Mouse (Mus musculus): Measurements from ENCODE around the gene Gbgt1. TPM values are rescaled to one million over a fixed set of nuclear protein-coding genes. Genes with fewer than 3 reads are reported as not detected.

Gbgt1 gene
- polyA plus RNA-seq, 1 experiment: 4.7 TPM

- 58% methylated on average over 7 of the region's 7 CpGs for WGBS
- Histone ChIP-seq H3K4me3 (ENCODE audit: low read depth, low read length) (no peak overlapping the region), H3K36me3 (ENCODE audit: control insufficient read depth, insufficient read depth, low read length) (0 out of 2 replicates have a peak, but pooled peaks cover 1% of the 10 kb centered on the region), H3K4me1 (ENCODE audit: control insufficient read depth, insufficient read depth, insufficient read length, low read length) (peaks cover 70% of the 10 kb centered on the region), H3K27me3 (ENCODE audit: control insufficient read depth, insufficient read depth, low read length) (no peaks in the 10 kb centered on the region), H3K27ac (ENCODE audit: insufficient read depth, low read depth, low read length) (peak overlapping the region; percentile 60)
- TF ChIP-seq POLR2A (IDR thresholded peaks at IDR 0.05; ENCODE audit: low read depth, low read length) (no peak), CTCF (IDR thresholded peaks at IDR 0.05; ENCODE audit: extremely low read depth, insufficient read length, insufficient replicate concordance, low read depth, low read length) (no peak)
Measured at GRCm38 (mm10) chr2:28535650-28536049, 39.0 kb downstream of the Gbgt1 start.

GRCm38 (mm10) chr2:28536166-28536565, 39.5 kb downstream of the Gbgt1 start:
- 60% methylated on average over 4 of the region's 4 CpGs for WGBS
- Histone ChIP-seq H3K27ac (ENCODE audit: insufficient read depth, low read depth, low read length) (peak overlapping the region; percentile 87), H3K27me3 (ENCODE audit: control insufficient read depth, insufficient read depth, low read length) (no peaks in the 10 kb centered on the region), H3K36me3 (ENCODE audit: control insufficient read depth, insufficient read depth, low read length) (0 out of 2 replicates have a peak, but pooled peaks cover 4% of the 10 kb centered on the region), H3K4me3 (ENCODE audit: low read depth, low read length) (no peak overlapping the region), H3K4me1 (ENCODE audit: control insufficient read depth, insufficient read depth, insufficient read length, low read length) (peaks cover 72% of the 10 kb centered on the region)
- TF ChIP-seq POLR2A (IDR thresholded peaks at IDR 0.05; ENCODE audit: low read depth, low read length) (no peak), CTCF (IDR thresholded peaks at IDR 0.05; ENCODE audit: extremely low read depth, insufficient read length, insufficient replicate concordance, low read depth, low read length) (no peak)

- Histone ChIP-seq H3K27me3 (ENCODE audit: control insufficient read depth, insufficient read depth, low read length) (no peaks in the 10 kb centered on the region), H3K4me3 (ENCODE audit: low read depth, low read length) (no peak overlapping the region), H3K4me1 (ENCODE audit: control insufficient read depth, insufficient read depth, insufficient read length, low read length) (peaks cover 78% of the 10 kb centered on the region), H3K36me3 (ENCODE audit: control insufficient read depth, insufficient read depth, low read length) (peaks cover 5% of the 10 kb centered on the region; the same call in 1 of the 2 replicates), H3K27ac (ENCODE audit: insufficient read depth, low read depth, low read length) (peak overlapping the region; percentile 87)
- WGBS: 39% methylated on average over 11 of the region's 11 CpGs
- no peak for TF ChIP-seq CTCF (IDR thresholded peaks at IDR 0.05; ENCODE audit: extremely low read depth, insufficient read length, insufficient replicate concordance, low read depth, low read length)
- no peak for TF ChIP-seq POLR2A (IDR thresholded peaks at IDR 0.05; ENCODE audit: low read depth, low read length)
Measured at GRCm38 (mm10) chr2:28536766-28537633, 40.3 kb downstream of the Gbgt1 start.

- Histone ChIP-seq H3K36me3 (ENCODE audit: control insufficient read depth, insufficient read depth, low read length) (peaks cover 11% of the 10 kb centered on the region), H3K4me3 (ENCODE audit: low read depth, low read length) (no peak overlapping the region), H3K27me3 (ENCODE audit: control insufficient read depth, insufficient read depth, low read length) (no peaks in the 10 kb centered on the region), H3K4me1 (ENCODE audit: control insufficient read depth, insufficient read depth, insufficient read length, low read length) (peaks cover 74% of the 10 kb centered on the region), H3K27ac (ENCODE audit: insufficient read depth, low read depth, low read length) (peak overlapping the region; percentile 87)
- 49% methylated on average over 4 of the region's 4 CpGs for WGBS
- TF ChIP-seq CTCF (IDR thresholded peaks at IDR 0.05; ENCODE audit: extremely low read depth, insufficient read length, insufficient replicate concordance, low read depth, low read length): no peak
- no peak for TF ChIP-seq POLR2A (IDR thresholded peaks at IDR 0.05; ENCODE audit: low read depth, low read length)
Measured at GRCm38 (mm10) chr2:28537634-28537920, 40.9 kb downstream of the Gbgt1 start.

DNA sequence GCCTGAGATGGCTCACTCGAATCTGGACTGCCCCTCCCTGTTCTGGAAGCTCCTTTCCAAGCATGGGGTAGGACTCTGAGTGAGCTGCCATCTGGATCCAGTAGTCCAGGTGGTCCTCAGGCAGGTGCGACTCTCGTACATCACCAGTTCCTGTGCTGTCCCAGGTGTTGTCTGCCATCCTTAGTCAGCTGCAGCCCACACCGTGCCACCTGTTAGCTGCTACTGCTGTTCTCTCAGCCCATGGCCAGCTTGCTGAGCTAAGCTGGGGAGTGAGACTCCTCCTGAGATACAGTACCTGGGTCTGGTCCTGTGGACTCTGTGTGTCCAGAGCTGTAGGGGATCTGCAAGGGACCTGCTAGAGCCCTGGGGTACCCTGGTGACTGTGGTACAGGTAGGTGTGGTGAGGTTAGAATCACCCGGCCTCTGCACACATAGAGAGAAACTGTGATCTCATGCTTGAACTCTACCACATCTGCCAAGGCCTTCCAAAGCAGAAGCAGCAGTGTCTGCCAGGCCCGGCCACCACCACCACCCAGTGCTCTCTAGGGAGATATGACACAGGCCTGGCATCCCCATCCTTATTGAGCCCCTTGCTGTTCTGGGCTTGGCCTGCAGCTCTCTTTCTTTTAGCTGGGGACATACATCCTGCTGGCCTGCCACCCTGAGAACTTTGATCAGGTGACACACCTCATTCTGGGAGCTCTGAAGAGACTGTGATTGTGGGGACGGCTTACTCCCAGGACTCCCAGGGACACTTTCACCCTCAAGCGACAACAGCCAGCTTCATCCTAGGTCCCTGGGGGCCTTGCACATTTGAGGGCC, 41.5 kb downstream of the Gbgt1 start:
- Histone ChIP-seq H3K36me3 (ENCODE audit: control insufficient read depth, insufficient read depth, low read length) (peaks cover 15% of the 10 kb centered on the region), H3K4me1 (ENCODE audit: control insufficient read depth, insufficient read depth, insufficient read length, low read length) (peaks cover 70% of the 10 kb centered on the region), H3K4me3 (ENCODE audit: low read depth, low read length) (no peak overlapping the region), H3K27me3 (ENCODE audit: control insufficient read depth, insufficient read depth, low read length) (no peaks in the 10 kb centered on the region), H3K27ac (ENCODE audit: insufficient read depth, low read depth, low read length) (peak overlapping the region; percentile 87)
- 27% methylated on average over 8 of the region's 8 CpGs for WGBS
- TF ChIP-seq POLR2A (IDR thresholded peaks at IDR 0.05; ENCODE audit: low read depth, low read length) (no peak; the same call in 1 of the 2 replicates), CTCF (IDR thresholded peaks at IDR 0.05; ENCODE audit: extremely low read depth, insufficient read length, insufficient replicate concordance, low read depth, low read length) (no peak)

DNA sequence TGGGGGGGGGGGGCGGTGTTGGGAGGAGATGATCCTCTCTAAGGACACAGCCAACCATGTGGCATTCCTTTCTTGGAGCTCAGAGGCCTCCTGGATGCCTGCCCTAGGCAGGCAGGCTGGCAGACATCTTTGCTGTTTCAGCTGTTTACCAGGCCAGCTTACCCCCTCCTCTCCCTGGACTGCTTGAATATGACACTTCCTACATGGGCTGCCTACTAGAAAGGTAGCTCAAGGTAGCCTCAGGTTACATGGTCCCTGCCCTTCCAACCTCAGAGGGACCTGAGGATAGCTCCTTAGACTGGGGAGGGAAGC, 42.1 kb downstream of the Gbgt1 start:
- H3K4me1 ChIP-seq (ENCODE audit: control insufficient read depth, insufficient read depth, insufficient read length, low read length): peaks cover 66% of the 10 kb centered on the region
- no peak overlapping the region for H3K4me3 ChIP-seq (ENCODE audit: low read depth, low read length)
- peaks cover 20% of the 10 kb centered on the region for H3K36me3 ChIP-seq (ENCODE audit: control insufficient read depth, insufficient read depth, low read length)
- H3K27ac ChIP-seq (ENCODE audit: insufficient read depth, low read depth, low read length): peak overlapping the region; percentile 87
- TF ChIP-seq CTCF (IDR thresholded peaks at IDR 0.05; ENCODE audit: extremely low read depth, insufficient read length, insufficient replicate concordance, low read depth, low read length) (no peak), POLR2A (IDR thresholded peaks at IDR 0.05; ENCODE audit: low read depth, low read length) (no peak)
- 31% methylated on average over 1 of the region's 1 CpGs for WGBS
- no peaks in the 10 kb centered on the region for H3K27me3 ChIP-seq (ENCODE audit: control insufficient read depth, insufficient read depth, low read length)

GRCm38 (mm10) chr2:28539206-28539605, 42.5 kb downstream of the Gbgt1 start:
- no peak for TF ChIP-seq POLR2A (IDR thresholded peaks at IDR 0.05; ENCODE audit: low read depth, low read length)
- TF ChIP-seq CTCF (IDR thresholded peaks at IDR 0.05; ENCODE audit: extremely low read depth, insufficient read length, insufficient replicate concordance, low read depth, low read length): no peak
- H3K27me3 ChIP-seq (ENCODE audit: control insufficient read depth, insufficient read depth, low read length): no peaks in the 10 kb centered on the region
- H3K4me3 ChIP-seq (ENCODE audit: low read depth, low read length): no peak overlapping the region
- peaks cover 25% of the 10 kb centered on the region for H3K36me3 ChIP-seq (ENCODE audit: control insufficient read depth, insufficient read depth, low read length)
- WGBS: 37% methylated on average over 7 of the region's 7 CpGs
- peaks cover 61% of the 10 kb centered on the region for H3K4me1 ChIP-seq (ENCODE audit: control insufficient read depth, insufficient read depth, insufficient read length, low read length)
- peak overlapping the region; percentile 87 for H3K27ac ChIP-seq (ENCODE audit: insufficient read depth, low read depth, low read length)

Measured in small intestine, adult 2 months (tissue).